Mouse (Mus musculus) A20 (cell line): ENCODE results near the gene Tmem184a.
A peak's percentile ranks its signal among the peaks of the same experiment; 100 is the strongest.

ENCODE experiments used
- DNase-seq: peaks from one replicate; pipeline ENCODE4 v3.0.0-alpha.2; 2011; ENCODE audit warnings: low read depth, low spot score

The Tmem184a gene

GRCm38 (mm10) chr5:139792966-139793337, 26.8 kb downstream of the Tmem184a start:
- no peak for DNase-seq

GRCm38 (mm10) chr5:139792159-139792775, 27.4 kb downstream of the Tmem184a start:
- peak; percentile 59 for DNase-seq

- peak; percentile 99 for DNase-seq
Measured at GRCm38 (mm10) chr5:139791227-139792158, 28.2 kb downstream of the Tmem184a start, which contains the start of gene Mafk. TSS of gene Mafk (plus strand) at chr5:139791513.

GRCm38 (mm10) chr5:139789466-139789865, 30.3 kb downstream of the Tmem184a start:
- DNase-seq = no peak

- DNase-seq = peak; percentile 47
Measured at GRCm38 (mm10) chr5:139781406-139781805, 38.3 kb downstream of the Tmem184a start.

GRCm38 (mm10) chr5:139776966-139777365, 42.8 kb downstream of the Tmem184a start:
- no peak for DNase-seq

- peak; percentile 94 for DNase-seq
Measured at GRCm38 (mm10) chr5:139775216-139775926, 44.3 kb downstream of the Tmem184a start, which contains the start of gene Ints1. TSS of gene Ints1 (minus strand) at chr5:139775674.

GRCm38 (mm10) chr5:139768216-139768615, 51.5 kb downstream of the Tmem184a start:
- DNase-seq = no peak

GRCm38 (mm10) chr5:139764296-139764695, 55.4 kb downstream of the Tmem184a start:
- peak; percentile 45 for DNase-seq

- no peak for DNase-seq
Measured at GRCm38 (mm10) chr5:139758096-139758495, 61.6 kb downstream of the Tmem184a start.

- no peak for DNase-seq
Measured at GRCm38 (mm10) chr5:139756586-139756985, 63.1 kb downstream of the Tmem184a start.

GRCm38 (mm10) chr5:139756135-139756534, 63.6 kb downstream of the Tmem184a start:
- DNase-seq = no peak

GRCm38 (mm10) chr5:139754753-139755152, 65.0 kb downstream of the Tmem184a start:
- DNase-seq = peak; percentile 54
